Mouse (Mus musculus) kidney, embryonic 16.5 days (tissue): ENCODE results near the gene Slc18a3. TPM values are rescaled to one million over a fixed set of nuclear protein-coding genes. Genes with fewer than 3 reads are reported as not detected.
A peak's percentile ranks its signal among the peaks of the same experiment; 100 is the strongest.

Experiments used
- ATAC-seq: fragments of 200-750 bp; cut with Nextera tagmentation; 2 replicates; pipeline ENCODE4 v1.8.0; 2017; ENCODE audit warnings: moderate TSS enrichment; ENCODE audit not compliant: low FRiP score, low TSS enrichment
- H3K27ac ChIP-seq: fragments of 300-500 bp; sonication (generic); 2 replicates; pipeline ENCODE4 v1.5.1; 2014; ENCODE audit warnings: low read length
- H3K27me3 ChIP-seq: fragments of 300-500 bp; sonication (generic); 2 replicates; pipeline ENCODE4 v1.6.1; 2014; ENCODE audit warnings: low read length, control low read depth, mixed read lengths; ENCODE audit not compliant: insufficient read depth
- H3K36me3 ChIP-seq: fragments of 300-500 bp; sonication (generic); 2 replicates; pipeline ENCODE4 v1.6.1; 2014; ENCODE audit warnings: low read length, control low read depth, mixed read lengths; ENCODE audit not compliant: insufficient read depth
- H3K4me1 ChIP-seq: fragments of 300-500 bp; sonication (generic); 2 replicates; pipeline ENCODE4 v1.6.1; 2014; ENCODE audit warnings: low read length, control low read depth, mixed read lengths; ENCODE audit not compliant: insufficient read depth
- H3K4me2 ChIP-seq: fragments of 300-500 bp; sonication (generic); replicated peaks from 2 replicates; pipeline ENCODE4 v1.6.1; 2014; ENCODE audit warnings: low read depth, low read length
- H3K4me3 ChIP-seq: fragments of 300-500 bp; sonication (generic); 2 replicates; pipeline ENCODE4 v1.5.1; 2014; ENCODE audit warnings: mild to moderate bottlenecking, low read length
- H3K9ac ChIP-seq: fragments of 300-500 bp; sonication (generic); replicated peaks from 2 replicates; pipeline ENCODE4 v1.6.1; 2014; ENCODE audit warnings: low read length
- H3K9me3 ChIP-seq: fragments of 300-500 bp; sonication (generic); 2 replicates; pipeline ENCODE4 v1.6.1; 2016; ENCODE audit warnings: low read length, control low read depth
- WGBS: fragments of 180-500 bp; shearing (Covaris S2); extraction: QIAGEN DNeasy Blood & Tissue Kit; methylation state at CpG from one replicate; pipeline ENCODE4 v1.1.7; 2014; 5-methylcytosine and 5-hydroxymethylcytosine counted together
- polyA plus RNA-seq: library from polyadenylated mRNA; unstranded; fragments of >200 nt; fragmentation: Nextera tagmentation; extraction: Ambion mirVana; gene quantifications from 2 replicates; pipeline ENCODE4 v1.2.1, GENCODE M21; 2015

Slc18a3 gene
- polyA plus RNA-seq, 1 experiment from 2014 or later = 0.29 TPM

DNA sequence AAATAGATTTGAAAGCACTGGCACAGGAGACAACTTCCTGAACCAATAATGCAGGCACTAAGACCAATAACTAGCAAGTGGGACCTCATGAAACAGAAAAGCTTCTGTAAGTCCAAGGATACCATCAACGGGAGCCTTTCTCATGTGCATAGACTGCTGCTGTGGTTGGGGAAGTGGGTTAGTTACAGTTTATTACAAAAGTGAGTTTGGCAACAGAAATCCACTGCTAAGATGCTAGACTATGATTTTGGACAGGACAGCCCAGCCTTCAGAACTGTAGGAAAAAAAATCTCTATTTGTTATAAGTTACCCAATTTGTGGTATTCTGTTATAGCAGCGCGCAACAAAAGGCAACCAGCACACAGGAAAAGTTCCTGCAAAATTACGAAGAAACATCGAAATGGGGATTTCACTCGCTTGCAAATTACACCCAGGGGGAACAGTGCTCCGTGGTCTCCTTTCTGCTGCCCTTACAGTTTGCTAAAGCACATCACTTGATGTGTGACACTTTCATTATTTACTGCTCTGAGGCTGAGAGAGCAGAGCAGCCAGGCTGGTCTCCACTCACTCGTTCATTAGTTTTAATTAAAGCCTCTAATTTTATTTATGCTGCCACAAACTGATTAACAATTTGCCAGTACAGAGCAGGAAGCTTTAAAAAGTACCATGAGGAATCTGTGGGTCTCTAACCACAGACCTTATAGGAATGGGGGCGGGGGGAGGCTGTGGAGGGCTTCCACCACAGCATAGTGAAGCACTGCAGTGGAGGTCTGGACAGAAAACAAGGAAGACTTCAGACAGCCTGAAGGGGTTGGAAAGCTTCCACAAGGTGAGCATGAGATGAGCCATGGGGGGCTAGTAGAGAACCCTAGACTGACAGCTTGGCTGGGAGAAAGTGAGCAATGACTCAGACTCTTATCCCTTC lies 38.4 kb upstream of the Slc18a3 start:
- Histone ChIP-seq H3K9me3 (no peaks in the 10 kb centered on the region), H3K4me3 (no peak overlapping the region), H3K4me2 (no peak overlapping the region), H3K27me3 (no peaks in the 10 kb centered on the region), H3K4me1 (no peaks in the 10 kb centered on the region), H3K27ac (no peak overlapping the region), H3K36me3 (no peaks in the 10 kb centered on the region), H3K9ac (no peak overlapping the region)
- ATAC-seq = no peak
- 66% methylated on average over 9 of the region's 9 CpGs for WGBS

DNA sequence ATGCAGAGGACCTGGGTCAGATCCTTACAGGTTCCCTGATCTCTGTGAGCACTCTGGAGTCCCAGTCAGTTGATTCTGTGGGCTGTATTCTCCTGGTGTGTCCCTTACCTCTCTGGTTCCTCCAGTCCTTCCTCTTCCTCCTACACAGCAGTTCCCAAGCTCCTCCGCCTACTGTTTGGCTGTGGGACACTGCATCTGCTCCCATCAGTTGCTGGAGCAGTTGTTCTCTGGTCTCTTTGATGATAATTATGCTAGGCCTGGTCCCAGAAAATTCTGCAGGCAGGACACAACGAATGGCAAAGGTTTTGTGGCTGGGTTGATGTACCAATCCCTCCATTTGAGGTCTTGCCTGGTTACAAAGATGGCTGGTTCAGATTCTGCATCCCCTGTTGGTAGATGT lies 36.7 kb upstream of the Slc18a3 start:
- no peak for ATAC-seq
- Histone ChIP-seq H3K4me1 (no peaks in the 10 kb centered on the region), H3K4me3 (no peak overlapping the region), H3K9ac (no peak overlapping the region), H3K9me3 (no peaks in the 10 kb centered on the region), H3K36me3 (no peaks in the 10 kb centered on the region), H3K27ac (no peak overlapping the region), H3K4me2 (no peak overlapping the region), H3K27me3 (no peaks in the 10 kb centered on the region)
- 74% methylated on average over 2 of the region's 2 CpGs for WGBS

DNA sequence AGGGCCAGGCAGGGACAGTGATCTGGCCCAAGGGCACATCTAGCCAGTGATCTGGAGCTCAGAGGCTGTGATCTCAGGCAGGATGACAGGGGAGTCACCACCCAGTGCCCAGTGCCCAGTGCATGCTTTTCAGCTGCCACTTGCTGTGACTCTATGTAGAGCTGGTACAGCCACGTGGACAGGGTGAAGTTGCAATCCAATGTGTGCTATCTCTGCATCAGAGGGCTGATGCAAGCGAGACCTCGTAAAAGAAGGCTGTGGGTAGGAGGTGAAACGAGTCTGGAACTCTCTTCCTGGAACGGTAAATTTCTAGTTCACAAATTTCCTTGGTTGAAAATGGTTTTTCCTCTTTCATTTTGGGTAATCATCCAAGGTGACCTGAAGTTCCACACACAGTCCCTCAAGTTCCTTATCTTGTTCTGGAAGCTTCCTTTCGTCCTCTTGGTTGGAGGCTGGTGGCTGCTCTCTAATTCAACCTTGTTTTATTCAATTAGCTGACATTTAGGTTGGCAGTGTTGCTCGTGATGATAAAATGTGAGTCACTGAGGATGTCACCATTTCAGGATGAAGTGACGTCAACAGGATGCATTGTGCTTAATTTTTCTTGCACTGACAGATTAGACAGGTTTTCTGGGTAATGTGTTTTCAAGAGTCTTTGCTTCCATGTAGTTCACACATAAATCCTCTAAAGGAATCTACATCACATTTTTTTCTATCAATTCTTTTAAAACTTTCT lies 31.6 kb upstream of the Slc18a3 start:
- H3K9me3 ChIP-seq = no peaks in the 10 kb centered on the region
- H3K9ac ChIP-seq = no peak overlapping the region
- H3K4me2 ChIP-seq = no peak overlapping the region
- ATAC-seq = no peak
- H3K36me3 ChIP-seq = no peaks in the 10 kb centered on the region
- no peak overlapping the region for H3K27ac ChIP-seq
- no peak overlapping the region for H3K4me3 ChIP-seq
- WGBS = 63% methylated on average over 8 of the region's 8 CpGs
- peaks cover 5% of the 10 kb centered on the region; the same call in 1 of the 2 replicates for H3K27me3 ChIP-seq
- H3K4me1 ChIP-seq = 0 out of 2 replicates have a peak, but pooled peaks cover 4% of the 10 kb centered on the region

DNA sequence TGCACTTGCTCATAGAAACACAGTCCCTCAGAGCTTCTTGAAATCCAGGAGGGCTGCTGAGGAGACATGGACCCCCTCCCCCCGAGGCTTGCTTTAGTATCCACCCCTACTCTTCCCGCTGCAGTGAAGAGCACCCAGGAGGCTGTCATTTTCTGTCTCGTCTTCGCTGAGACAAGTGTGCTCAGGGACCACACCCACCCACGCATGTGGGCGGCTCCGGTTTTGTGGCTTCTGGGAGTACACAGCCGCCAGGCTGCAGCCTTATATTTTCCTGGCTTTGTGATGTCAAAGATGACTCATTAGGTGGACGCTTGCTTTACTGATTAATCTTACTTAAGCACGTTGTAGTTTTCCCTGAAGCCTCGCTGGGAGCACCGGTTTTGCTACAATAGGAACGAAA lies 27.9 kb upstream of the Slc18a3 start:
- H3K9me3 ChIP-seq = no peaks in the 10 kb centered on the region
- ATAC-seq = no peak
- 11% methylated on average over 13 of the region's 13 CpGs for WGBS
- H3K27me3 ChIP-seq = peaks cover 5% of the 10 kb centered on the region; the same call in 1 of the 2 replicates
- no peaks in the 10 kb centered on the region for H3K36me3 ChIP-seq
- H3K4me3 ChIP-seq = peak overlapping the region; percentile 5; the same call in 1 of the 2 replicates
- no peak overlapping the region for H3K27ac ChIP-seq
- no peak overlapping the region for H3K9ac ChIP-seq
- peak overlapping the region; percentile 46 for H3K4me2 ChIP-seq
- H3K4me1 ChIP-seq = 0 out of 2 replicates have a peak, but pooled peaks cover 4% of the 10 kb centered on the region

DNA sequence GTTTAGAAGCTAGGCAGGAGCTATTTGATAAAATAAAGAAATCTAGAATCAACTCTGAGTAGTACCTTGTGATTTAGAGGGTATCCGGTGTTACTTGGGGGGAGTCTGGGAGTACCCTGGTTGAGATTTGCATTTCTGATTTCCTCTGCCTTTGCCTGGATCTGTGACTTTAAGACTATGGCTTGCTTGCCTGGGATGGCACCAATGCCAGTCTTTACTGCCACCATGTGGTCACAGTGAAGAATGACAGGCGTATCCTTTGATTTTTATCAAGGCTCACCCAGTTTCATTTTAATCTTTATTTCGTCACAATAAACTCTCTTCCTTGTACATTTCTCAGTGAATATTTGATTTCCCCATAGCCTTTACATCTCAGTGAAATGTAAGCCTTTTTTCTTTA lies 17.4 kb upstream of the Slc18a3 start:
- no peak overlapping the region for H3K4me3 ChIP-seq
- no peak overlapping the region for H3K27ac ChIP-seq
- H3K4me2 ChIP-seq = no peak overlapping the region
- no peaks in the 10 kb centered on the region for H3K36me3 ChIP-seq
- no peak for ATAC-seq
- H3K4me1 ChIP-seq = no peaks in the 10 kb centered on the region
- whole genome bisulfite sequencing = 11% methylated on average over 3 of the region's 3 CpGs
- no peaks in the 10 kb centered on the region for H3K27me3 ChIP-seq
- H3K9me3 ChIP-seq = no peaks in the 10 kb centered on the region
- H3K9ac ChIP-seq = no peak overlapping the region

DNA sequence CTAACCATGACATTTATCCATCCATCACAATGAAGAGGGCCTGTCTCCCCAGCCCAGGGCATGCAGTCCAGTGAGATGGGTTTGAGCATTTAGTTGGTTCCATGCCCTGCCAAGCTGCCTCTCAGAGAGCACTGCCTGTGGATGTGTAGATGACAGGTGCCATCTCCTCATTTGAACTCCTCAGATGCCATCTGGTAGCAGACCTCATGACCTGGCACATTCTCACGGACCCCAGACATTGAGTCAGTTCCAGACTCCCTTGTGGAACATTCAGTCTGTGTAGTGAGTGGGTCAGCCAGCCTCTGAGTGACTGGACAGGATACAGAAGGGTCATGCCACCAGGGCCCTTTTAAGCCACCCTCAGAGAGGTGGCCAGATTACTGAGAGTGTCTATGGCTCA lies 12.9 kb upstream of the Slc18a3 start:
- Histone ChIP-seq H3K9me3 (no peaks in the 10 kb centered on the region), H3K4me1 (no peaks in the 10 kb centered on the region), H3K27me3 (no peaks in the 10 kb centered on the region), H3K4me3 (no peak overlapping the region), H3K36me3 (no peaks in the 10 kb centered on the region), H3K9ac (no peak overlapping the region), H3K27ac (no peak overlapping the region), H3K4me2 (no peak overlapping the region)
- no peak for ATAC-seq
- 46% methylated on average over 1 of the region's 1 CpGs for WGBS

DNA sequence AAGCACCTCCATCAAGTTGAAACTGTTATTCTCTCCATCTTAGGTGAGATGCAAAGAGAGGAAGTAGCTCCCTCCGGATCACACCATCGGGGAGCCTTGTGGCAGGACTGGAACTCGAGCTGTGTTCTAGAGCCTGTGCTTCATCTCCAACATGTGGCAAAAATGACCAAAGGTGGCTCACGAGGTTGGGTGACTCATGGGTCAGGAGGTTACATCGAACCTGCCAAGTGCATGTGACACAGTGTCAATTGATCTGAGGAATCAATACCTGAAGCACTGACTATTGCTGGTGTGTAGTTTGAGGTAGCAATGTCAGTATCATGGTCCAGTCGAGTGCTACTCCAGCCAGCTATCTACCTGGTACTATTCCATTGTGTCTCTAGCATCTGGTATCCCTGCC lies 11.9 kb upstream of the Slc18a3 start:
- no peak overlapping the region for H3K4me2 ChIP-seq
- no peaks in the 10 kb centered on the region for H3K4me1 ChIP-seq
- no peaks in the 10 kb centered on the region for H3K9me3 ChIP-seq
- ATAC-seq = no peak
- 71% methylated on average over 6 of the region's 6 CpGs for WGBS
- no peak overlapping the region for H3K4me3 ChIP-seq
- no peaks in the 10 kb centered on the region for H3K36me3 ChIP-seq
- H3K9ac ChIP-seq = no peak overlapping the region
- no peaks in the 10 kb centered on the region for H3K27me3 ChIP-seq
- no peak overlapping the region for H3K27ac ChIP-seq

DNA sequence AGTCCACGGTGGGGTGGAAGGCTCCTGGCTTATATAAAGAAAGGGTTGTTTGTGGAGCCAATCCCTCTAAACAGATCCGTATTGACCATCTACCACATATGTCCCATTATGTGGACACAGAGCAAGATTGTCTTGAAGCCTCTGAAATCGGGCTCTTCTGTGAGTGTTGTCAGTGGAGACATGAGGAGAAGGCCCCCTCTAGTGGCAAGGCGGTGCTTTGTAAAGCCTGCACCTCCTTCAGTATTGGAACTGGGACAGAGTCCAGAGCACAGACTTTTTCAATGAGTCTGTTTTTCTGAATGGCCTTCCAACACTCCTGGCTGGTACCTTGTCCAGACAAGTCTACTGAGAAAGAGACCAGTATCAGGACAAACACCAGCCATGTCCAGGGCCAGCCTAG lies 8.3 kb upstream of the Slc18a3 start:
- no peak overlapping the region for H3K27ac ChIP-seq
- WGBS = 8% methylated on average over 4 of the region's 4 CpGs
- H3K4me2 ChIP-seq = no peak overlapping the region
- H3K4me3 ChIP-seq = no peak overlapping the region
- ATAC-seq = no peak
- H3K36me3 ChIP-seq = no peaks in the 10 kb centered on the region
- no peaks in the 10 kb centered on the region for H3K27me3 ChIP-seq
- no peaks in the 10 kb centered on the region for H3K9me3 ChIP-seq
- H3K9ac ChIP-seq = no peak overlapping the region
- no peaks in the 10 kb centered on the region for H3K4me1 ChIP-seq

DNA sequence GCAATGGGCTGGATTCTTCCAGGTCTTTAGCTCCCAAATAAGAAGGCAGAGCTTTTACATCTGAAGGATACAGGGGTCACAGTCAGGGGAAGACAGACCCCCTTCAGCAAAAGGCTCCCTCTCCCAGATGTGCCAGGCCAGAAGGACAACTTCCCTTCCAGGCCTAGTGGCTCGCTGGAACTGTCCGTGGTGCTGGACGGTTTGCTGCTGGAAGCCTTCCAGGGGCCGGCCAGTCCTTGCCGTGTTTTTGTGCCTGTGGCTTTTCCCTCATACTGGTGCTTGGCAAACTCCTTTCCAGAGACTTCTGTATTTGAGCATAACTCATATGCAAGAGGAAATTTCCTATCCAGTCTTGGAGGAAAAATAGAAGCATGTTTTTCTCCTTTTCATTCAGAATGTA lies 3.0 kb upstream of the Slc18a3 start:
- no peak overlapping the region for H3K9ac ChIP-seq
- H3K27me3 ChIP-seq = peaks cover 49% of the 10 kb centered on the region
- ATAC-seq = no peak
- H3K36me3 ChIP-seq = no peaks in the 10 kb centered on the region
- H3K27ac ChIP-seq = no peak overlapping the region
- no peak overlapping the region for H3K4me2 ChIP-seq
- H3K4me3 ChIP-seq = no peak overlapping the region
- H3K9me3 ChIP-seq = no peaks in the 10 kb centered on the region
- WGBS = 3% methylated on average over 5 of the region's 5 CpGs
- no peaks in the 10 kb centered on the region for H3K4me1 ChIP-seq

DNA sequence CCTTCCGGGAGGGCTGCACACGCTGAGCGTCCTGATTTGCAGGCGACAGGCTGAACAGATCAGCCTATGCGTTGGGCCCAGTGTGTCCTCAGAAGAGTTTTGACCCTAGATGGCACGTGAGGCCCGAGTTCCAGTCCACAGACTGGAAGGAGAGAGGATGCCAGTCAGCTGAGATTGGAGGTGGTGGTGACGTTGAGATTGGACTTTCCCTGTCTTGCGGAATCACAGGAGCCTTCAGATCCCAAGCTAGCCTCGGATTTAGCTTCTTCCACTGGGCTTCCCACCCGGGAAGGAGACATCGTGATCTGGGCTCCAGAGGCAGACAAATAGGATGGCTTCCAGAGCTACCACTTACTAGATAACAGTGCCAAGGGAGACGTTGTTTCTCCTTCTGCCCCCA lies 1.2 kb upstream of the Slc18a3 start, which contains the start of gene Chat:
Gene Chat (minus strand): TSS at position 101 of the 400 bp plus-strand sequence.
- H3K9ac ChIP-seq = no peak within 1 kb of the TSS
- H3K27me3 ChIP-seq = peaks cover 66% of the 10 kb centered on the region
- H3K36me3 ChIP-seq = no peaks in the 10 kb centered on the region
- no peaks in the 10 kb centered on the region for H3K4me1 ChIP-seq
- H3K4me3 ChIP-seq = peak within 1 kb of the TSS; percentile 38
- peak within 1 kb of the TSS; percentile 45 for H3K4me2 ChIP-seq
- ATAC-seq = no peak
- H3K27ac ChIP-seq = no peak within 1 kb of the TSS
- no peaks in the 10 kb centered on the region for H3K9me3 ChIP-seq
- WGBS = 14% methylated on average over 13 of the region's 13 CpGs
